Mouse (Mus musculus): ENCODE measurements at regions not wholly inside any gene's neighbourhood (a gene's known extent, or its start where the extent isn't known, plus 50 kb on each side); places are given as distances from the start of the nearest gene placed in this dataset.

DNA sequence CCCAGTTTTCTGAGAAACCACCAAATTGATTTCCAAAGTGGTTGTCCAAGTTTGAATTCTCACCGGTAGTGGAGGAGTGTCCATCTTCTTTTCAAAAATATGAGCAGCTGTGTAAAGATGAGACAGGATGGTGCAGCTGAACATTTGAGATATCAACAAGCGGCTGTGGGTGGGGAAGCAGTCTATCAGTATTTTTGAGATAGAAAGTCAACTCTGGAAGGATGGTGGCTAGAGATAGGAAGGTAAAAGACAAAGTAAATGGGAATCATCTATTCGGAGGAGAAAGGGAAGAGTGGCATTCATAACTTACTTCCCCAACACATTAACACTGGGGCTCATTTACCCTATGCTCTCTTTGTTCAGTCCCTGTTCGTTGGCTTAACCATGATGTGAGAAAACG is 146.9 kb upstream of the Gmnc start:
- DNase-seq (ENCODE audit: low spot score in 2 of 2), result no peak

DNA sequence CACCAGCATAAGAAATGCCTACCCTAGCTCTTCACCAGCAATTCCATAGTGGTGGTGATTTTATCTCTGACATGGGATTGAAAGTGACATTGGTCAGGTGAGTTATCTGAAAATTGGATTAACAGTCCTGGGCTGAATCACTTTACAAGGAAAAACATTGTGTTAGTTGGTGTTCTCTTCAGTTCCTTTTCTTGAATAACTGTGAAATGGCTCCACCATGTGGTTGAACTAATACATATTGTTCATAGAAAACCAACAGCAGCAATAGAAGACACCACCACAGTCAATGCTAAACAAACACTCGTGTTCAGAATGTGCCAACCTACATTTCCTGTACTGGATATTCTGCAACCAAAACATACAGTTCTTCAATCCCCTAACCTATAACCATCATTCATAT is 147.5 kb upstream of the Gmnc start:
- no peak for DNase-seq (ENCODE audit: low spot score in 2 of 2)

DNA sequence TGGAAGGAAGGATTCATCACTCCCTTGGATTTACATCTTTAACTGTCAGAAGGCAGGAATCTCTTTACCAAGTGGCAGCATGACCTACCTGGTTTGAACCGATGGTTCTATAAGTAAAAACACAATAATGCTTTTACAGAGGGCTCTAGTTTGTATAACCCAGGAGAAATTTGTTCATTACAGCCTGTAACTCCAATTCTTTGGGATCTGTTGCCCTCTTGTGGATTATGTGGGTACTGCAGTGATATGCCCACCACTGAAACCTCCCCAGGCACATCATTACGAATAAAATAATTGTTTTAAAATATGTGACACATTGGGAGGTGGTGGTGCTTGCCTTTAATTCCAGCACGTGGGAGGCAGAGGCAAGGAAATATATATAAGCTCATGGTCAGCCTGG is 148.6 kb upstream of the Gmnc start:
- peak; percentile 79 to 80 for DNase-seq (ENCODE audit: low spot score in 2 of 2)

DNA sequence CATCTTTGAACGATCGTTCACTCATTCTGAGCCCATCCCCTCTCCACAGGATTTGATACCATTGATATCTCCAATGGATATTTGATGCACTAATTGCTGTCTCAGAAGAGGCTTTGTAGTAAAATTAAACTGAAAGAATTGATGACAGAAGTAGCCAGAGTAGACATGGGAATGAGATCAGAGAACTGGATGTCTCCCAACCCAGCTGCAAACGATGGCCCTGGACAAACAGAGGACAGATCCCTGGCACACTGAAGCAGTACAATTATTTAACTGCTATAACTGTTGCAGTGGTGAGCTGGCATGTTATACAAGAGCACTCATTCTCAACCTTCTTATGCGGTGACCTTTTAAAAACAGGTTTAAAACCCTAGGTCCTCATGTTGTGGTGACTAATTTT is 151.5 kb upstream of the Ostn start:
- DNase-seq (ENCODE audit: low spot score in 2 of 2), result no peak

DNA sequence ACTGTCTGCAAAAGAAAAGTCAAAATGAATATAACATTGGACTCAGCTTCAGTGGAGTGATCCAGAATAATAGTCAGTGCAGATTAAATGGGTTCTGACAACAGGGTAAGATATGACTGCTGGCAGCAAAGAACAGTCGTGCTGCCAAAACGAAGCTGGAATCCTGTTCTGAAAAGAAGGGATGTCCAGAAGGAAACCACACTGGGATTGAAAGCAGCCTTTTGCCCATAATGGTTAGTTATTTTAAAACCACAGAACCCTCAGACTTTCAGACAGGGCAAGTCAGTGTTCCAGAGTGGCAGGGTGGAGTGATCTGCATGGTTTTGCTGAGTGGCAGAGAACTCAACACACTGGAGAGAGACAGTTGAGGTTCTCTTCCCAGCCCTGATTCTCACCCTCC is 111.6 kb upstream of the Ostn start:
- no peak for DNase-seq (ENCODE audit: low spot score in 2 of 2)
